22 mouse cellular contexts compared by ENCODE assay signal in genomic region chrX:121661913-121662312, GRCm38 (mm10).
DNase-seq lines count a peak whose midpoint lies in the region; ATAC-seq and TF ChIP-seq lines count a peak whose summit lies in the region.
"Had no signal": no experiment of that assay in that cellular context is flagged by ENCODE, and none has a peak within 500 bp of the region (broad histone marks: within the 10 kb centered on the region; RNA-seq: fewer than 3 reads in every experiment).

No protein-coding gene starts in this region.

- no peak for DNase-seq in intestine, embryonic 14.5 days (ENCODE audit: low spot score)
- no peak for DNase-seq in midbrain, embryonic 10.5 days (ENCODE audit: low spot score)
- no peak for DNase-seq in midbrain, embryonic 14.5 days
- DNase-seq in hindbrain, postnatal 0 days (ENCODE audit: low spot score) = no peak
- no peak for DNase-seq in left cerebral cortex, postnatal 4 days
- DNase-seq: adrenal gland, adult 2 months; adrenal gland, adult 8-10 months; adrenal gland, postnatal 10 days; adrenal gland, postnatal 14 days; adrenal gland, postnatal 25 days; adrenal gland, postnatal 36 days; B cell, adult 2 months; cerebellum, adult 11 months; cerebellum, adult 11-12 months had no signal

- WGBS in intestine, embryonic 14.5 days = 65% methylated on average over 1 of the region's 1 CpGs
- WGBS in intestine, embryonic 15.5 days = 51% methylated on average over 1 of the region's 1 CpGs
- 30% methylated on average over 1 of the region's 1 CpGs for WGBS in intestine, embryonic 16.5 days
- 27% methylated on average over 1 of the region's 1 CpGs for WGBS in intestine, postnatal 0 days
- WGBS in midbrain, embryonic 10.5 days = 74% methylated on average over 1 of the region's 1 CpGs
- 68% methylated on average over 1 of the region's 1 CpGs for WGBS in midbrain, embryonic 14.5 days
- WGBS in hindbrain, postnatal 0 days = 62% methylated on average over 1 of the region's 1 CpGs

- no peak overlapping the region for H3K27ac ChIP-seq in intestine, embryonic 14.5 days (ENCODE audit: low read depth)
- H3K27ac ChIP-seq in intestine, embryonic 15.5 days = no peak overlapping the region
- H3K27ac ChIP-seq in intestine, embryonic 16.5 days (ENCODE audit: low read length) = no peak overlapping the region
- H3K27ac ChIP-seq in intestine, postnatal 0 days (ENCODE audit: low read depth, low read length) = no peak overlapping the region
- no peak overlapping the region for H3K27ac ChIP-seq in midbrain, embryonic 10.5 days (replicated peaks)
- H3K27ac ChIP-seq in midbrain, embryonic 14.5 days (replicated peaks; ENCODE audit: low read depth, low read length) = no peak overlapping the region
- no peak overlapping the region for H3K27ac ChIP-seq in hindbrain, postnatal 0 days

- no peak overlapping the region for H3K4me3 ChIP-seq in intestine, embryonic 14.5 days (ENCODE audit: low read depth, low read length)
- H3K4me3 ChIP-seq in intestine, embryonic 15.5 days (replicated peaks) = no peak overlapping the region
- no peak overlapping the region for H3K4me3 ChIP-seq in intestine, embryonic 16.5 days (ENCODE audit: low read length)
- H3K4me3 ChIP-seq in intestine, postnatal 0 days (ENCODE audit: low read depth, low read length) = no peak overlapping the region
- no peak overlapping the region for H3K4me3 ChIP-seq in midbrain, embryonic 10.5 days
- H3K4me3 ChIP-seq in midbrain, embryonic 14.5 days (replicated peaks; ENCODE audit: low read depth, low read length) = no peak overlapping the region
- H3K4me3 ChIP-seq in hindbrain, postnatal 0 days (ENCODE audit: low read length) = no peak overlapping the region

- intact Hi-C loops in left cerebral cortex, postnatal 4 days (cut with DNase I) = no loop called here

- no peak for TF ChIP-seq CTCF in intestine, postnatal 0 days (IDR thresholded peaks at IDR 0.05; ENCODE audit: low read depth)
- no peak for TF ChIP-seq CTCF in hindbrain, postnatal 0 days (IDR thresholded peaks at IDR 0.05; ENCODE audit: low read depth)

- H3K36me3 ChIP-seq in intestine, embryonic 14.5 days (ENCODE audit: control insufficient read depth, insufficient read depth, low read length) = no peaks in the 10 kb centered on the region
- no peaks in the 10 kb centered on the region for H3K36me3 ChIP-seq in intestine, embryonic 15.5 days
- H3K36me3 ChIP-seq in intestine, embryonic 16.5 days (ENCODE audit: control insufficient read depth, insufficient read depth, low read length) = no peaks in the 10 kb centered on the region
- H3K36me3 ChIP-seq in intestine, postnatal 0 days (ENCODE audit: control insufficient read depth, insufficient read depth) = no peaks in the 10 kb centered on the region
- no peaks in the 10 kb centered on the region for H3K36me3 ChIP-seq in midbrain, embryonic 10.5 days
- no peaks in the 10 kb centered on the region for H3K36me3 ChIP-seq in midbrain, embryonic 14.5 days (ENCODE audit: control insufficient read depth, insufficient read depth, low read length)
- no peaks in the 10 kb centered on the region for H3K36me3 ChIP-seq in hindbrain, postnatal 0 days (ENCODE audit: insufficient read depth, low read length)
- H3K36me3 ChIP-seq: G1E had no signal

- H3K9ac ChIP-seq in intestine, embryonic 14.5 days (ENCODE audit: low read length) = no peak overlapping the region
- no peak overlapping the region for H3K9ac ChIP-seq in intestine, embryonic 15.5 days
- H3K9ac ChIP-seq in intestine, embryonic 16.5 days (ENCODE audit: low read depth, low read length) = no peak overlapping the region
- H3K9ac ChIP-seq in intestine, postnatal 0 days (ENCODE audit: low read depth, low read length) = no peak overlapping the region
- no peak overlapping the region for H3K9ac ChIP-seq in midbrain, embryonic 14.5 days (replicated peaks; ENCODE audit: low read length)
- H3K9ac ChIP-seq in hindbrain, postnatal 0 days (replicated peaks; ENCODE audit: low read length) = no peak overlapping the region

- peak; percentile 86 for ATAC-seq in intestine, embryonic 14.5 days (replicated peaks; ENCODE audit: low FRiP score, low TSS enrichment, low read depth)
- ATAC-seq in intestine, embryonic 15.5 days = peak; percentile 99
- peak; percentile 99 for ATAC-seq in intestine, embryonic 16.5 days
- ATAC-seq in intestine, postnatal 0 days = peak; percentile 73
- ATAC-seq in midbrain, embryonic 14.5 days (ENCODE audit: low FRiP score, low TSS enrichment) = no peak
- no peak for ATAC-seq in hindbrain, postnatal 0 days
- ATAC-seq: activated CD4-positive, CD25-positive, alpha-beta regulatory T cell, adult 4 months; CD4-positive, CD25-positive, alpha-beta regulatory T cell, adult 4 months; Patski had no signal

- H3K27me3 ChIP-seq in intestine, embryonic 14.5 days (replicated peaks; ENCODE audit: control insufficient read depth, insufficient read depth, low read length) = no peaks in the 10 kb centered on the region
- H3K27me3 ChIP-seq in intestine, embryonic 15.5 days (replicated peaks) = no peaks in the 10 kb centered on the region
- no peaks in the 10 kb centered on the region for H3K27me3 ChIP-seq in intestine, embryonic 16.5 days (replicated peaks; ENCODE audit: control insufficient read depth, insufficient read depth, low read length)
- no peaks in the 10 kb centered on the region for H3K27me3 ChIP-seq in intestine, postnatal 0 days (replicated peaks; ENCODE audit: control insufficient read depth, insufficient read depth, low read length)
- no peaks in the 10 kb centered on the region for H3K27me3 ChIP-seq in midbrain, embryonic 10.5 days (ENCODE audit: low read depth, poor library complexity, severe bottlenecking)
- no peaks in the 10 kb centered on the region for H3K27me3 ChIP-seq in midbrain, embryonic 14.5 days (ENCODE audit: control insufficient read depth, insufficient read depth, low read length)
- no peaks in the 10 kb centered on the region for H3K27me3 ChIP-seq in hindbrain, postnatal 0 days (ENCODE audit: insufficient read depth, low read length)
- H3K27me3 ChIP-seq: CH12.LX had no signal

- H3K4me2 ChIP-seq in intestine, embryonic 14.5 days (ENCODE audit: low read length) = no peak overlapping the region
- no peak overlapping the region for H3K4me2 ChIP-seq in intestine, embryonic 15.5 days (replicated peaks)
- no peak overlapping the region for H3K4me2 ChIP-seq in intestine, embryonic 16.5 days (ENCODE audit: low read depth, low read length)
- no peak overlapping the region for H3K4me2 ChIP-seq in intestine, postnatal 0 days (replicated peaks; ENCODE audit: low read depth)
- no peak overlapping the region for H3K4me2 ChIP-seq in midbrain, embryonic 14.5 days (ENCODE audit: low read length)
- H3K4me2 ChIP-seq in hindbrain, postnatal 0 days (ENCODE audit: low read depth, low read length) = no peak overlapping the region

- H3K4me1 ChIP-seq in intestine, embryonic 14.5 days (replicated peaks; ENCODE audit: control insufficient read depth, insufficient read depth, low read length) = no peaks in the 10 kb centered on the region
- no peaks in the 10 kb centered on the region for H3K4me1 ChIP-seq in intestine, embryonic 15.5 days (replicated peaks)
- H3K4me1 ChIP-seq in intestine, embryonic 16.5 days (ENCODE audit: control insufficient read depth, insufficient read depth, low read length) = no peaks in the 10 kb centered on the region
- no peaks in the 10 kb centered on the region for H3K4me1 ChIP-seq in intestine, postnatal 0 days (replicated peaks; ENCODE audit: control insufficient read depth, insufficient read depth, low read length)
- H3K4me1 ChIP-seq in midbrain, embryonic 10.5 days = no peaks in the 10 kb centered on the region
- no peaks in the 10 kb centered on the region for H3K4me1 ChIP-seq in midbrain, embryonic 14.5 days (ENCODE audit: control insufficient read depth, insufficient read depth, low read length)
- no peaks in the 10 kb centered on the region for H3K4me1 ChIP-seq in hindbrain, postnatal 0 days (ENCODE audit: insufficient read depth, low read length)

- no peaks in the 10 kb centered on the region for H3K9me3 ChIP-seq in intestine, embryonic 14.5 days (ENCODE audit: control insufficient read depth, low read length)
- H3K9me3 ChIP-seq in intestine, embryonic 15.5 days = no peaks in the 10 kb centered on the region
- H3K9me3 ChIP-seq in intestine, embryonic 16.5 days (ENCODE audit: control insufficient read depth, low read length) = no peaks in the 10 kb centered on the region
- H3K9me3 ChIP-seq in intestine, postnatal 0 days (ENCODE audit: control insufficient read depth) = no peaks in the 10 kb centered on the region
- H3K9me3 ChIP-seq in midbrain, embryonic 10.5 days (replicated peaks) = no peaks in the 10 kb centered on the region; the same call in 1 of the 2 replicates
- H3K9me3 ChIP-seq in midbrain, embryonic 14.5 days (ENCODE audit: control insufficient read depth, low read length) = no peaks in the 10 kb centered on the region
- no peaks in the 10 kb centered on the region for H3K9me3 ChIP-seq in hindbrain, postnatal 0 days (ENCODE audit: low read length)
- H3K9me3 ChIP-seq: G1E had no signal

Comparison
In these comparisons a context has a peak if more than half of its experiments do, and no peak if none do; other contexts are left out.
1. ATAC-seq: peak in intestine, embryonic 14.5 days (single experiment), intestine, embryonic 15.5 days (single experiment), intestine, embryonic 16.5 days (single experiment) and intestine, postnatal 0 days (single experiment); none in midbrain, embryonic 14.5 days (single experiment) and hindbrain, postnatal 0 days (single experiment).